Mouse (Mus musculus): ENCODE results near the gene Arhgef40.

Arhgef40 gene

DNA sequence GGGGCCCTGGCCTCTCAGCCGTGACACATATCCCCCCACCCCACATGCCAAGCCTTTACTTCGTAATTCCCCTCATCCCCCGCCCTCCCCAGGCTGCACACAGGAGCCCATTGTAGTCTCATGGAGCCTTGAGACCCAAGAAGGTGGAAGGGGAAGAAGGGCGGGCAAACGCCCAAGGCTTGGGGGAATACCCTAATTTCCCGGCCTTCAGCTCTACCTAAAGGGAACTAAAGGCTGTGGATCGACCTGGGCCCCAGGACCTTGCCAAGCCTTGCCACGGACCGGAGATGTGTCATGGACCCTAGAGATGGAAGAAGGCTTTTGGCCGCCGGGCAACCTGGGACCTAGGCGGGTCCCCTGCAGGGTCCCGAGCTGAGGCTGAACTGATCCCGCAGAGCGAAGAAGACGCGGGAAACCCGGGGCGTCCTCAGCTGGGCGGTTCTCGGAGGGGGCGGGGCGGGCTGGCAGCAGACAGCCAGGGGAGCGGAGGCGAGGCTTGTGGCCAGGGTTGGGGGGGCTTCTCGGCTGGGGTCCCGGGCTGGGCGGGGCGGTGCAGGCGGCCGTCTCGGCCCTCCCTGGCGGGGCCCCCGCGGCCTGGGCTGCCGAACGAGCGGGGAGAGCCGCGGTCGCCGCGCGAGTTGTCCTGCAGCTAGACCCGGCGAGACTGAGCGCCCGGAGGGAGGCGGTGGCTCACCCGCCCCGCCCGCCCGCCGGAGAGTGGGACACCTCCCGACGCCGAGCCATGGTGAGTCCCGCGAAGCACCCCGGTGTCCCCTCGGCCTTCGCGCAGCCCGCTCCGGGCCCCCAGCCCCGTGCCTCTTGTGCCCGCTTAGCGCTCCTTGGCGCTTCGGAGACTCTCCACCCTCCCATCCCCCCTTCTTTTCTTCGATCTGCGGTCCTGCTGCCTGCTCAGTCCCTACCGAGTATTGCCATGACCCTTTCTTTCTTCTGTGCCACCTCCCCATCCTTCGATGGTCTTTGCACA, at the start of gene Arhgef40:
TSS of gene Arhgef40 (plus strand) at position 473 of the 985 bp plus-strand sequence.
- peak; percentile 85 to 87 for DNase-seq (ENCODE audit: low spot score in 2 of 2)

DNA sequence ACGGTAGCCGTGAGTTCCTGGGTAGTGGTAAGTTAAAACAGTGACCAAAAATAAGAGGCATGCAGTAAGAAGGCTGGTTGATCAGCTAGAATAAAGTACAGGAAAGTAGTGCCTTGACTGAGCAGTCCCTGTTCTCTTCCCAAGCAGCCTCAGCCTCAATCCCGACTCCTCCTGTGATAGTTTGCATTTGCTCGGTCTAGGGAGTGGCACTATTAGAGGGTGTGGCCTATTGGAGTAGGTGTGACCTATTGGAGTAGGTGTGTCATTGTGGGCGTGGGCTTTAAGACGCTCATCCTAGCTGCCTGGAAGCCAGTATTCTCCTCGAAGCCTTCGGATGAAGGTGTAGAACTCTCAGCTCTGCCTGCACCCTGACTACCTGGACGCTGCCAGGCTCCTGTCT, 45.5 kb upstream of the Arhgef40 start:
- DNase-seq (ENCODE audit: low spot score in 2 of 2), result no peak

DNA sequence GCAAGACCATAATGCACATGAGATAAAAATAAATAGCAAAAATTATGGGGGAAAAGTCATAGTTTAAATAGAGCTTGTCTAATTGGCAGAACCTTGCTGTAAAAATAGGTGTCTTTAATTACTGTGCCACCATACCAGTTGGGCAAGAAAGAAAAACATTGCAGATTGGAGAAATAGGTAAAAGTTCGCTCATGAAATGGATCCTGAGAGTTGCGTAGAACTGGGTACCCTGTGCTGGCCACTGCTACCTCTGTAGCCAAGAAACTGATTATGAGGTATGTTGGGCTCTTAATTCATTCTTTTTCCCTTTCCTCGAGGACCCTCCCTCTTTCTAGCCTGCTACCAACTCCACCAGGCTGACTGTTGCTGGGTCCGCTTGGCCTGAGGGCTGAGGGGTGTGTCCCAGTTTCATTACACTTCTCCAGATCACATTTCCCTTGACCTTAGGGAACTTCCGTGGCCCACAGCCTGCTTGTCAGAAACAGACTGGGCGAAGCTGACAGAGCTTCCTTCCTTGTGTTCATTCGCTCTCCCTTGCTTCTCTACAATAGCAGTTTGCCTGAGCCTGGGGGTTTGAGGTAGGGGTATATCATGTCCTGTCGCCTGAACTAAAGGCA, 43.5 kb upstream of the Arhgef40 start:
- DNase-seq (ENCODE audit: low spot score in 2 of 2), result no peak

DNA sequence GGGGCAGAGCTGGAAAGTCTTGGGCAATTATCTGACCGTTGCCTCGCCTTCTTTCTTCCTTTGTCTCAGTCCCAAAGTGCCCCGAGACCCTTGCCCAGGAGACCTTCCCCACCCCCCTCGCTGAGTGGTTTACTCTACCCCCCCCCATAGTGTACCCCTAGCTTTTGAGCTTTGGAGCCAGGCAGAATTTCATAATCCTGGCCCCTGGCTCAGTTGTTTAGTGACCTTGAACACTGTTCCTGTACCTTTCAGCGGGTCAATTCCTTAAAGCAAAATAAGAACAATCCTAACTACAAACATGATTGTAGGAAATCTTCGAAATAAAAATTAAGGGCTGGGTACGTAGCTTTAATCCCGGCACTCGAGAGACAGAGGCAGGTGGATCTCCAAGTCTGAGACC, 42.9 kb upstream of the Arhgef40 start:
- DNase-seq (ENCODE audit: low spot score in 2 of 2), result no peak

DNA sequence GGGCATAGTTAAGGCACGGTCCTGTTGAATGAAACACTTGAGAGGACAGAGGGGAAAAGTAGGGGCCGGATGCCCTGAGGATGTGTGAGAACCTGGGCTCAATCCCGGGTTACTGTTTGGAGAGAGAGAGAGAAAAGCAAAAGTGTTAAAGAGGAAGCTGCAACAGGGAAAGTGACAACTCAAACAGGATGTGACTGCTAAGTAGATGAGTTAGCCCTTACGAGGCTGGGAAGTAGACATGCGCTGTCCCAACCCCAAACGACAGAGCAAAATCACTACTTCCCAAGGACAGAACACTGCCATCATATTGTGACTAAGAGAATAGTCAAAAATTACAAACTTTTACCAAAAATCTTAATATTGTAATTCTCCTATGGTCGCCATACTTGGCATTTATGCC, 42.3 kb upstream of the Arhgef40 start:
- no peak for DNase-seq (ENCODE audit: low spot score in 2 of 2)

DNA sequence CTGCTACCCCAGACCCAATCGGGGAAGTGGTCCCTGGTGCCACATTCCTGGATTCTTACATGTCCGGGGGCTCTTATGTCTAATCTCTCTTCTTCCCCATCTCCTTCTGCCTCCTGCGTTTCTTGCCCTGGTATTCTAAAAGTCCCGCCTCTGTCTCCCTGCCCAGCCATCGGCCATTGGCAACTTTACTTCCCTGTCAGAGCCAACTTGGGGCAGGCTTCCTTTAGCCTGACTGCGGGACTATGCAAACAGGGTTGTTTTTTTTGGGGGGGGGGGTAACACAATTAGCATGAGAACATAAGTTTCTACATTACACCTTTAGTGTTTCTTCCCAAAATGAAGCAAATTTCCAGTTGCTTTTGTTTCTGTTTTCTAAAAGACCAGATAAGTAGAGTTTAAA, 41.2 kb upstream of the Arhgef40 start:
- no peak for DNase-seq (ENCODE audit: low spot score in 2 of 2)

DNA sequence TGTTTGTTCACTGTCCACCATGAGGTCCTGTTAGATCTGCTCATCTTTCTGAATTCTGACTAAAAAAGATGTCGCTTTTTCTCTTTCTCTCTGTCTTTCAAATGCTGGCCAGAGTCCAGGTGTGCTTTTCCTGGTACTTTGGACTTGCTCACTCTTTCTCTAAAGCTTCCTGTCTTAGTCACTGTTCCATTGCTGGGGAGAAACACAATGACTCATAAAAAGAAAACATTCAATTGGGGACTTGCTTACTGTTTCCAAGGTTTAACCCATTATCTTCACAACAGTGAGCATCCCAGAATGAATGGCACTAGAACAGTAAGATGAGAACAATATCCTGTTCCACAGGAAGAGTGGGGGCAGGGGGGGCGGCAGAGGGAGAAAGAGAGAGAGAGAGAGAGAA, 24.2 kb upstream of the Arhgef40 start:
- no peak for DNase-seq (ENCODE audit: low spot score in 2 of 2)

DNA sequence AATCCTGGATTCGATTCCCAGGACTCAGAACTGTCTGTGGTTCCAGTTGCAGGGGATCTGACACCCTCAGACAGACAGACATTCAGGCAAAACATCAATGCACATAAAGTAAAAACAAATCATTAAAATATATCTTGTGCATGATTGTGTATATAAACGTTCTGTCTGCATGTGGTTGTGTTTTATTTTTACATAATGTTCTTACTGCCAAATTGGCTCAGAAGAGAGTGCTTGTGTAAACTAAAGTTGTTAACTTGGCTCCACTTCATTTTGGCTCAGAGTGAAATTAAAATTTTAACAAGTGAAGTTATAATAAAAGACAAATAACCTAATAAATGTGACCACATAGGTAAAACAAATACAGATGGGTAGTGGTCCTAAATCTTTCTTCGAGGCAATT, 17.1 kb upstream of the Arhgef40 start:
- no peak for DNase-seq (ENCODE audit: low spot score in 2 of 2)

DNA sequence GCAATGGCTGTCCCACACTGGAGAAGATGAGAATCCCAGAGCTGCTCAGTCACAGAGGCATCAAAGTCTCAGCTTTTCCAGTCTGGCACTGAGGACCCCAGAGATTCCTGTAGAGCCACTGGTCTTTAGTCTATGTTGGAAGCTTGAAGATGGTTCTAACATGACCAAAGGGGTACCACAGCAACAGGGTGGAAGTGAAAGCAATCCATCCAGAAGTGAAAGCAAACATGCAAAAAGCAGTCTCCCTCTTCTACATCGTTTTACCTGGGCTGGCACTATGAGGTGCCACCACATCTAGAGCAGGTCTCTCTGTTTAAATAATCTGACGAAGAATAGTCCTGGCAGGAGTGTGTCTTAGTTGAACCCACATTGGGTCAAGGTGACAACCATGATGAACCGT, 5.3 kb upstream of the Arhgef40 start:
- DNase-seq (ENCODE audit: low spot score in 2 of 2), result no peak

DNA sequence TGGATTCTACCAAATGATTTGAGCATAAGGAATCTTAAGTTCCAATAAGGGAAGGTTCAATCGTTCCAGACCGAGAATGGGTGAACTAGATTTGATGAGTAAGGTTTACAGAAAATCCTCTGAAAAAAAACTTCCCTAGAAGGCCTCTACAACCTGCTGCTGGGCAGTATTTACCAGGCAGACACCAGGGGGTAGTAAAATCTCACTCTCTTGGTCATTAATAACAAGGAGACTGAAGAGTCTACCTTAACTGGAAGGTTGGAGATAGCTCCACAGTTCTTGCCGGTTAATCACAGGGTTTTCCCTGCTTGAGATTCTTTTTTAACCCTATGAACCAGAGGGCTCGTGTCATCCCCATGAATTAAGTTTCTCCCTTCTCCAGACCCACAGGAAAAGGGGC, 1.3 kb upstream of the Arhgef40 start:
- no peak for DNase-seq (ENCODE audit: low spot score in 2 of 2)

DNA sequence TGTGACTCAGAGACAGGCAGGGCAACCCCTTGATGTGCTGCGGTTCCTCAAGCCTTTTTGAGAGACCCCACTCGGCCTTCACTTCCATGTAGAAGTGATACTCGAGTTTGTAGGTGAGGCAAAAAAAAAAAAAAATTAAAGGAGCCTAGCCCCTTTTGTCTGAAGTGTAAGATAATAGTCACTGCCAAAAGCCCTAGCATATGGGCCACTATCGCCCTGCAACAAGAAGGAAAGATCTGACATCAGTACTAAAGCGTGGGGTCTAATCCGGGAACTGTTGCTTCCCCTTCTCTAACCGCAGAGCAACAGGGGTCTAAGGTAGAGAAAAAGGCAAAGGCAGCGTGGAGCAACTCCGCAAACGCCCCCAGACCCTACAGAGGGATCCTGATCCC, 668 bp upstream of the Arhgef40 start:
- no peak for DNase-seq (ENCODE audit: low spot score in 2 of 2)

DNA sequence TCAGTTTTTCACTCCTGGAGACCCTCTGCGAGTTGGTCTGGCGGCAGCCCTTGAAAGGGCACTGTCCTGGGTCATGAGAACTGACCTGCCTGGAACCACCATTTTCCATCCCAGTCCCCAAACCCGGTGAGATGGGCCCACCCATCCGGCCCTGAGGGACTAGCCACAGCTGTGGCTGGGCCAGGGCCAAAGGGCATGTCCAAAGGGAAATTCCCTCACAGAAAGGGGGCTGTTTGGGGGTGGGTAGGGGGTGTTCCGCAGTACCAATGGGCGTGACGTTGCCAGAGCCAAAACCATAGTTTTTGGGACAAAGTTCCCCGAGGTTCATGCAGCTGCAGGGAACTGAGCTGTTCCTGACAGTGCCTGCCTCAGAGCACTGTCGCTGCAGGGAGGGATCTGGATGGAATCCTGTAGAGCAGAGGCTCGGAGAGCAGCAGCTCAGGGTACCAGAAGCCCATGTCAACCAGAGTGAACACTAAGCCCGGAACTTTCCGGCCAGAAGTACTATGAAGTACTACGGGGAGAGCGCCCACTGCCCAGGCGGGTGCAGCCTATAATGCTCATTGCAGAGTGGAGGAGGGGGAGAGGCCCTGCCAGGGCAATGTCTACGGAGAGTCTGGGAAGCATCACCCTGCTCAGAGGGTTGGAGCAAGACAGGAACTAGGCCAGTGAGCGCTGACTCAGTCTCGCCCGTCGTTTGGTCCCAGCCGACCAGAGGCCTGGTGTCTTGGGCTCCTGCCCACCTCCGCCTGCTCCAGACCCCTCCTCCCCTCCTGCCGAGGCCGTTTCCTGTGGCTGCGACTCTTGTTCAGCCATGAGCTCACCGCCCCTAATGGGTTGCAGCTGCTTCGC, 1.0 kb downstream of the Arhgef40 start:
- peak; percentile 89 for DNase-seq (ENCODE audit: low spot score in 2 of 2)

DNA sequence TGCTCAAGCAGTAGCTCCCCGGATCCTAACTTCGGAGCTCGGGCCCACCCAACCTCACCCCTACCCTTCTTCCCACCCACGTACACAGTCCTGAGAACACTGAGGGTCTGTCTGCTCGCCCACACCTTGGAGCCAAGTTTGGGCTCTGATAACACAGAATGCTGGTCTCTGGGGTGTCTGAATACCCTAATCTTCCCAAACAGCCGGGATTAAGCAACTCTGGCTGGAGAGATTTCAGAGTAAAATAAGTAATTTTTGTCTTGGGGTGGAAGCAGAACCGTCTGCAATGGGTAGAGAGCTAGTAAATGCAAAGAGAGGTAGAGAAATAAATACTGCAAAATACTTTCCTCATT, 1.6 kb downstream of the Arhgef40 start:
- no peak for DNase-seq (ENCODE audit: low spot score in 2 of 2)

DNA sequence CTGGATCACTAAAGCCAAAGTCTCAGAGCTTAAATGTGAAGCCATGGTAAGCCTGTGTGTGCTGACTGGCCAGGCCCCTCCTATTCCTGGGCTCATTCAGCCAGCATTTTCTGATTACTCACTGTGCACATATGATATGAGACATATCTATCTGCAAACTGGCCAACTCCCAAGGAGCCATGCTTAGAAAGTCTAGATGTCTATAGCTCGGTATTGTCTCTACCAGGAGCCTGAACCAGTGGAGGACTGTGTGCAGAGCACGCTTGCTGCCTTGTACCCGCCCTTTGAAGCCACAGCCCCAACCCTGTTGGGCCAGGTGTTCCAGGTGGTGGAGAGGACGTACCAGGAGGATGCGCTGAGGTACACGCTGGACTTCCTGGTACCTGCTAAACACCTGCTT, 2.7 kb downstream of the Arhgef40 start:
- DNase-seq (ENCODE audit: low spot score in 2 of 2), result peak in 1 of 2 experiments; percentile 29

DNA sequence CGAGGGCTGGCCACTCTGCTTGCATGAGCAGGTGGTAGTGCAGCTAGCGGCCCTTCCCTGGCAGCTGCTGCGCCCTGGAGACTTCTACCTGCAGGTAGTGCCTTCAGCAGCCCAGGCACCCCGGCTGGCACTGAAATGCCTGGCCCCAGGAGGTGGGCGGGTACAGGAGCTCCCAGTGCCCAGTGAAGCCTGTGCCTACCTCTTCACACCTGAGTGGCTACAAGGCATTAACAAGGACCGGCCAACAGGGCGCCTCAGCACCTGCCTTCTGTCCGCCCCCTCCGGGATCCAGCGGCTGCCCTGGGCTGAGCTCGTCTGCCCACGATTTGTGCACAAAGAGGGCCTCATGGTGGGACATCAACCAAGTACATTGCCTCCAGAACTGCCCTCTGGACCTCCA, 4.2 kb downstream of the Arhgef40 start:
- DNase-seq (ENCODE audit: low spot score in 2 of 2), result no peak

DNA sequence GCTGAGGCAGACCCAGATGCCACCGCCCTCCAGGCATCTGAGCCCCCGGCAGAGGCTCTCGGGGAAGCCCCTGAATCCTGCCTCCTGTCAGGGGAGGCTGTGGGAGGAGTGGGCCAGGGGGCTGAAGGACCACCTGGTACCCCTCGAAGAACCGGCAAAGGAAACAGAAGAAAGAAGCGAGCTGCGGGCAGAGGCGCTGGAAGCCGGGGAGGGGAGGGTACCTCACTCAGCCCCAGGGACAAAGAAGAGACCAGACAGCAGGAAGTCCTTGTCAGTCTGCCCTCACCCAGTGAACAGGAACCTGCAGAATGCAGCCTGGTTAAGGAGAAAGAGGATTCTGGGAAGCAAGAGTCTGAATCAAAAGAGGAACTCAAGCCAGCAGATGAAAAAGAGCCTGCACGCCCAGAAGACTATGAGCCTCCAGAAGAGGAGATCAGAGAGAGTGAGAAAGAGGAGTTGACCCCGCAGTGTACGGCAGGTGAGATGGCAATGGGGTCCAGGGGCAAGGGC, 5.0 kb downstream of the Arhgef40 start:
- peak; percentile 28 to 36 for DNase-seq (ENCODE audit: low spot score in 2 of 2)

DNA sequence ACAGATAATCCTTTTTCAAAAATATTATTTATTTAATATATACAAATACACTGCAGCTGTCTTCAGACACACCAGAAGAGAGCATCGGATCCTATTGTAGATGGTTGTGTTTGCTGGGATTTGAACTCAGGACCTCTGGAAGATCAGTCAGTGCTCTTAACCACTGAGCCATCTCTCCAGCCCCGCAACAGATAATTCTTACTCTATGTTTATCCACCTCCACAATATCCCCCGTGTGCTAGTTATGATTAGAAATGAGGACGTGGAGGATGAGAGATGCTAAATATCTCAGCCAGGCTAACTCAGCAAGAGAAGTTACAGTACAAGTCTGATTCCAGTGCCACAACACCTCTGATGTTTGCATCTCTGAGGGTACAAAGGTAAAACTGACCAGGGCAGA, 9.9 kb downstream of the Arhgef40 start:
- DNase-seq (ENCODE audit: low spot score in 2 of 2), result no peak

DNA sequence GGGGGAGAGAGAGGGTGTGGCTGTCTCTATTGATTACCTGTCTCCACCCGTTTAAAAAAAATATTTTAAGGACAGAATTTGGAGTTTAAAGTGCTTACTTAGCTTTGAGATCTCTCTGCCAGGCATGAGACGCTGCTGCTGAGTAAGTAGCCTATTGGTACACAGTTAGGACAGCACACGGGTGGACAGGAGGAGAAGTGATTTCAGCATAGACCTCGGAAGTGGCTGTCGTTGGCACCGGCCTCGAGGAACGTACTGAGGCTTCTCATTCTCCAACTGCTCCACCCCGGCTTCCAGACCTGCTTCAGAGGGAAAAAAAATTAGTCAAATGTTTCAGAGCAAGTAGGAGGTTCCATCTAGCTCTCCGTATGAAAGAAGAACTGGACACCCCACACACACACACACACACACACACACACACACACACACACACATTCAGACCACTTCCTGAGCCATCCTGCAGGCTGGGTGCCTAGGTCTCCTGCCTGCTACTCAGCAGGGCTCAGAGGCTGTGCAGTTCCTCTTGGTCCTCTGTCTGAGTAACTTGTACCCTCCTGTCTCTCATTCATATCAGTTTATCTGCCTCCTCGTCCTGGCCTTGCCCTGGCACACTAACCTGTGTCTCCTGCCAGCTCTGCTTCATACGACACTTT, 10.8 kb downstream of the Arhgef40 start:
- no peak for DNase-seq (ENCODE audit: low spot score in 2 of 2)

DNA sequence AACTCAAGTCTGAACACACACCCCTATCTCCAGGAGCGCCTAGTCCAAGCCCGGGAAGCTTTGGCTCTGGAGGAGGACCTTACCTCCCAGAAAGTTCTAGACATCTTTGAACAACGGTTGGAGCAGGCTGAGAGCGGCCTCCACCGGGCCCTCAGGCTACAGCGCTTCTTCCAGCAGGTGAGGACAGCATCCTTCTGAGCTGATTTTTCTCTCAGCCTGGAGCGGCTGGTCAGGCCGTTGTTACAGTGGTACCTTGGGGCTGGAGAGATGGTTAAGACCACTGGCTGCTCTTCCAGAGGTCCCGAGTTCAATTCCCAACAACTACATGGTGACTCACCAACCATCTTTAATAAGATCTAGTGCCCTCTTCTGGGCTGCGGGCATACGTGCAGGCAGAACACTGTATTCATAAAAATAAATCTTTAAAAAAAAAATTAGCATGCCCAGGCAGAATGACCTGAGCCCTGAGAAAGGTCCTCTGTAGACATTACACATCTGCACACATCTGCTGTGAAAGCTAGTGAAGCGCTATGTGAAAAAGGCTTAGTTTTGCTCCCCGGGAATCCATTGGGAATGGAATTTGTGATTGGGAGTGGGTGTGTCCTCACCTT, 11.8 kb downstream of the Arhgef40 start:
- no peak for DNase-seq (ENCODE audit: low spot score in 2 of 2)

DNA sequence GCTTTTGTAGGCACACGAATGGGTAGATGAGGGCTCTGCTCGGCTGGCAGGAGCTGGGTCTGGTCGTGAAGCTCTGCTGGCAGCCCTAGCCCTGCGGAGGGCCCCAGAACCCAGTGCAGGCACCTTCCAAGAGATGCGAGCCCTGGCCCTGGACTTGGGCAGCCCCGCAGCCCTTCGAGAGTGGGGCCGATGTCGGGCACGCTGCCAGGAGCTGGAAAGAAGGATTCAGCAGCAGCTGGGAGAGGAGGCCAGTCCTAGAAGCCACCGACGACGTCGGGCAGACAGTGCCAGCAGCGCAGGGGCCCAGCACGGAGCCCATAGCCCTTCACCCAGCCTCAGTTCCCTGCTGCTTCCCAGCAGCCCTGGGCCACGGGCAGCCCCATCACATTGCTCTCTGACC, 12.3 kb downstream of the Arhgef40 start:
- DNase-seq (ENCODE audit: low spot score in 2 of 2), result peak; percentile 59 to 68

DNA sequence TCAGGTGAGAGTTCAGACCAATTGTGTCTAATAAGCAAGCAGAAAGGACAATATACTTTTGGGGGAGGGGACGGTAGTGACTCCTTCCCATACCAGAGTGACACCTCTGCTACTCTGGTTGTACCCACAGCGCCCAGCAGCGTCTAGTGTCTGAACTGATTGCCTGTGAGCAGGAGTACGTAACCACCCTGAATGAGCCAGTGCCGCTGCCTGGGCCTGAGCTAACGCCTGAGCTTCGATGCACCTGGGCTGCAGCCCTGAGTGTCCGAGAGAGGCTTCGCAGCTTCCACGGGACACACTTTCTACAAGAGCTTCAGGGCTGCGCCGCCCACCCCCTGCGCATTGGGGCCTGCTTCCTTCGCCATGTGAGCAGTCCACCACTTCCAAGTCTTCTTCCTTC, 13.0 kb downstream of the Arhgef40 start:
- DNase-seq (ENCODE audit: low spot score in 2 of 2), result peak; percentile 22 to 28
